Comparison of ENCODE assay signal across 8 mouse cellular contexts in genomic region chr6:134862671-134863104, GRCm38 (mm10). TPM values are rescaled to one million over a fixed set of nuclear protein-coding genes. Genes with fewer than 3 reads are reported as not detected.
DNase-seq lines count a peak whose midpoint lies in the region; ATAC-seq and TF ChIP-seq lines count a peak whose summit lies in the region.

No protein-coding gene starts in this region.

- DNase-seq in lung, embryonic 14.5 days: peak; percentile 45
- DNase-seq in lung, adult 2 months: no peak
- peak; percentile 83 for DNase-seq in embryonic facial prominence, embryonic 14.5 days (ENCODE audit: low spot score)
- peak; percentile 72 for DNase-seq in hindbrain, embryonic 10.5 days (ENCODE audit: low spot score)
- peak; percentile 34 to 45 for DNase-seq in layer of hippocampus, postnatal 10 days (ENCODE audit: low spot score in 2 of 2)
- DNase-seq in spleen, postnatal 10 days (ENCODE audit: low spot score in 2 of 2): no peak
- DNase-seq in right cerebral cortex, postnatal 25 days: no peak

- TF ChIP-seq POLR2A in lung, adult 2 months (IDR thresholded peaks at IDR 0.05; ENCODE audit: borderline replicate concordance, extremely low read depth, low read depth, low read length): no peak

- H3K4me1 ChIP-seq in lung, embryonic 14.5 days (ENCODE audit: insufficient read depth): peaks cover 14% of the 10 kb centered on the region; the same call in 1 of the 2 replicates
- H3K4me1 ChIP-seq in lung, adult 2 months (ENCODE audit: control insufficient read depth, insufficient read depth, low read length): no peaks in the 10 kb centered on the region
- 0 out of 2 replicates have a peak, but pooled peaks cover 5% of the 10 kb centered on the region for H3K4me1 ChIP-seq in embryonic facial prominence, embryonic 14.5 days (ENCODE audit: control insufficient read depth, insufficient read depth, low read length)
- peaks cover 27% of the 10 kb centered on the region for H3K4me1 ChIP-seq in hindbrain, embryonic 10.5 days (replicated peaks)
- H3K4me1 ChIP-seq in midbrain, embryonic 12.5 days: peaks cover 14% of the 10 kb centered on the region

- TF ChIP-seq CTCF in lung, embryonic 14.5 days (IDR thresholded peaks at IDR 0.05; ENCODE audit: low read depth): no peak
- TF ChIP-seq CTCF in lung, adult 2 months (IDR thresholded peaks at IDR 0.05; ENCODE audit: insufficient read depth, low read length): no peak

- H3K4me3 ChIP-seq in lung, embryonic 14.5 days (ENCODE audit: low read depth, low read length): peak overlapping the region; percentile 23
- H3K4me3 ChIP-seq in lung, adult 2 months (replicated peaks; ENCODE audit: extremely low read depth, low read depth, low read length): no peak overlapping the region
- H3K4me3 ChIP-seq in embryonic facial prominence, embryonic 14.5 days (ENCODE audit: low read depth, low read length): peak overlapping the region; percentile 26
- peak overlapping the region; percentile 44 for H3K4me3 ChIP-seq in hindbrain, embryonic 10.5 days
- H3K4me3 ChIP-seq in midbrain, embryonic 12.5 days: peak overlapping the region; percentile 30

- 13% methylated on average over 13 of the region's 13 CpGs for WGBS in lung, embryonic 14.5 days
- WGBS in lung, adult 2 months: 39% methylated on average over 13 of the region's 13 CpGs
- 7% methylated on average over 13 of the region's 13 CpGs for WGBS in embryonic facial prominence, embryonic 14.5 days
- 19% methylated on average over 13 of the region's 13 CpGs for WGBS in hindbrain, embryonic 10.5 days
- WGBS in midbrain, embryonic 12.5 days: 5% methylated on average over 13 of the region's 13 CpGs

- peak overlapping the region; percentile 59 for H3K4me2 ChIP-seq in lung, embryonic 14.5 days
- peak overlapping the region; percentile 52 for H3K4me2 ChIP-seq in embryonic facial prominence, embryonic 14.5 days (ENCODE audit: low read depth, low read length)
- H3K4me2 ChIP-seq in midbrain, embryonic 12.5 days (replicated peaks): peak overlapping the region; percentile 53

- no peaks in the 10 kb centered on the region for H3K36me3 ChIP-seq in lung, embryonic 14.5 days (ENCODE audit: insufficient read depth)
- no peaks in the 10 kb centered on the region; the same call in 1 of the 2 replicates for H3K36me3 ChIP-seq in embryonic facial prominence, embryonic 14.5 days (ENCODE audit: control insufficient read depth, insufficient read depth, low read length)
- peaks cover 18% of the 10 kb centered on the region for H3K36me3 ChIP-seq in hindbrain, embryonic 10.5 days
- H3K36me3 ChIP-seq in midbrain, embryonic 12.5 days: peaks cover 17% of the 10 kb centered on the region

- no peaks in the 10 kb centered on the region for H3K9me3 ChIP-seq in lung, embryonic 14.5 days (ENCODE audit: low read depth, low read length)
- H3K9me3 ChIP-seq in embryonic facial prominence, embryonic 14.5 days (ENCODE audit: control insufficient read depth, low read length): no peaks in the 10 kb centered on the region
- no peaks in the 10 kb centered on the region for H3K9me3 ChIP-seq in hindbrain, embryonic 10.5 days
- no peaks in the 10 kb centered on the region for H3K9me3 ChIP-seq in midbrain, embryonic 12.5 days

- H3K9ac ChIP-seq in lung, embryonic 14.5 days: no peak overlapping the region
- peak overlapping the region; percentile 26 for H3K9ac ChIP-seq in embryonic facial prominence, embryonic 14.5 days (ENCODE audit: low read depth, low read length)
- 0 out of 2 replicates have a peak overlapping the region, but pooled peaks have one; percentile 7 for H3K9ac ChIP-seq in midbrain, embryonic 12.5 days (replicated peaks)

- 0 out of 2 replicates have a peak, but pooled peaks cover 3% of the 10 kb centered on the region for H3K27me3 ChIP-seq in lung, embryonic 14.5 days (ENCODE audit: insufficient read depth, low read length)
- no peaks in the 10 kb centered on the region for H3K27me3 ChIP-seq in embryonic facial prominence, embryonic 14.5 days (replicated peaks; ENCODE audit: control insufficient read depth, insufficient read depth, low read length)
- no peaks in the 10 kb centered on the region for H3K27me3 ChIP-seq in hindbrain, embryonic 10.5 days (ENCODE audit: insufficient read depth, poor library complexity, severe bottlenecking)
- no peaks in the 10 kb centered on the region for H3K27me3 ChIP-seq in midbrain, embryonic 12.5 days

- ATAC-seq in lung, embryonic 14.5 days (ENCODE audit: insufficient read depth): peak; percentile 48
- peak; percentile 83 for ATAC-seq in embryonic facial prominence, embryonic 14.5 days (ENCODE audit: low read depth)
- ATAC-seq in midbrain, embryonic 12.5 days (ENCODE audit: low FRiP score, low read depth): peak; percentile 90

- no peak overlapping the region for H3K27ac ChIP-seq in lung, embryonic 14.5 days (ENCODE audit: low read depth)
- H3K27ac ChIP-seq in embryonic facial prominence, embryonic 14.5 days (replicated peaks; ENCODE audit: low read depth, low read length): peak overlapping the region; percentile 65
- H3K27ac ChIP-seq in hindbrain, embryonic 10.5 days: peak overlapping the region; percentile 81
- peak overlapping the region; percentile 75 for H3K27ac ChIP-seq in midbrain, embryonic 12.5 days (replicated peaks)

RNA-seq across cellular contexts. Expression of gene Crebl2, which starts 32.7 kb away (rescaled TPM):
- polyA plus RNA-seq in lung, embryonic 14.5 days (2014; fragmentation: Nextera tagmentation; extraction: Ambion mirVana): 1.3 and 1.4 TPM in 2 replicates
- polyA plus RNA-seq in lung, adult 2 months (2012; rRNA removed): 15.9 and 25.1 TPM in 2 replicates
- polyA plus RNA-seq in embryonic facial prominence, embryonic 14.5 days (2014; fragmentation: Nextera tagmentation; extraction: Ambion mirVana): 1.9 and 2.0 TPM in 2 replicates
- 1.2 and 1.4 TPM in 2 replicates for polyA plus RNA-seq in hindbrain, embryonic 10.5 days (2016; fragmentation: Nextera tagmentation; extraction: Ambion mirVana)
- 10 to 100 TPM; 11.6 to 12.4 TPM for total RNA-seq in layer of hippocampus, postnatal 10 days (2021)
- 2.5 and 2.9 TPM in 2 replicates for polyA plus RNA-seq in midbrain, embryonic 12.5 days (2016; fragmentation: Nextera tagmentation; extraction: Ambion mirVana)

RNA-seq across cellular contexts. Expression of gene Gpr19, which starts 35.7 kb away (rescaled TPM):
- 9.6 and 10.8 TPM in 2 replicates for polyA plus RNA-seq in lung, embryonic 14.5 days (2014; fragmentation: Nextera tagmentation; extraction: Ambion mirVana)
- polyA plus RNA-seq in lung, adult 2 months (2012; rRNA removed): 6.0 and 9.2 TPM in 2 replicates
- polyA plus RNA-seq in embryonic facial prominence, embryonic 14.5 days (2014; fragmentation: Nextera tagmentation; extraction: Ambion mirVana): 8.0 and 8.8 TPM in 2 replicates
- 24.7 and 29.9 TPM in 2 replicates for polyA plus RNA-seq in hindbrain, embryonic 10.5 days (2016; fragmentation: Nextera tagmentation; extraction: Ambion mirVana)
- 10 to 100 TPM; 27.1 to 27.2 TPM for total RNA-seq in layer of hippocampus, postnatal 10 days (2021)
- 42.4 and 42.7 TPM in 2 replicates for polyA plus RNA-seq in midbrain, embryonic 12.5 days (2016; fragmentation: Nextera tagmentation; extraction: Ambion mirVana)

RNA-seq across cellular contexts. Expression of gene Cdkn1b, which starts 57.5 kb away (rescaled TPM):
- polyA plus RNA-seq in lung, embryonic 14.5 days (2014; fragmentation: Nextera tagmentation; extraction: Ambion mirVana): 12.0 and 13.9 TPM in 2 replicates
- 26.9 and 31.6 TPM in 2 replicates for polyA plus RNA-seq in lung, adult 2 months (2012; rRNA removed)
- 17.3 and 17.6 TPM in 2 replicates for polyA plus RNA-seq in embryonic facial prominence, embryonic 14.5 days (2014; fragmentation: Nextera tagmentation; extraction: Ambion mirVana)
- polyA plus RNA-seq in hindbrain, embryonic 10.5 days (2016; fragmentation: Nextera tagmentation; extraction: Ambion mirVana): 17.2 and 17.7 TPM in 2 replicates
- total RNA-seq in layer of hippocampus, postnatal 10 days (2021): 10 to 100 TPM; 54.2 to 58.4 TPM
- polyA plus RNA-seq in midbrain, embryonic 12.5 days (2016; fragmentation: Nextera tagmentation; extraction: Ambion mirVana): 28.3 and 30.0 TPM in 2 replicates

Comparison
In these comparisons a context has a peak if more than half of its experiments do, and no peak if none do; other contexts are left out.
1. DNase-seq: peak in lung, embryonic 14.5 days (single experiment), embryonic facial prominence, embryonic 14.5 days (single experiment), hindbrain, embryonic 10.5 days (single experiment) and layer of hippocampus, postnatal 10 days (2 of 2); none in lung, adult 2 months (single experiment), spleen, postnatal 10 days (0 of 2) and right cerebral cortex, postnatal 25 days (single experiment).
2. Peak in every context shown above with its lines, with median percentiles within 50 percentile points of each other: ATAC-seq and H3K4me2 ChIP-seq.